Mouse (Mus musculus): ENCODE measurements around the gene Zbtb25. TPM values are rescaled to one million over a fixed set of nuclear protein-coding genes. Genes with fewer than 3 reads are reported as not detected.

The Zbtb25 gene
- polyA plus RNA-seq, 1 experiment from 2014 or later: 4.3 TPM

DNA sequence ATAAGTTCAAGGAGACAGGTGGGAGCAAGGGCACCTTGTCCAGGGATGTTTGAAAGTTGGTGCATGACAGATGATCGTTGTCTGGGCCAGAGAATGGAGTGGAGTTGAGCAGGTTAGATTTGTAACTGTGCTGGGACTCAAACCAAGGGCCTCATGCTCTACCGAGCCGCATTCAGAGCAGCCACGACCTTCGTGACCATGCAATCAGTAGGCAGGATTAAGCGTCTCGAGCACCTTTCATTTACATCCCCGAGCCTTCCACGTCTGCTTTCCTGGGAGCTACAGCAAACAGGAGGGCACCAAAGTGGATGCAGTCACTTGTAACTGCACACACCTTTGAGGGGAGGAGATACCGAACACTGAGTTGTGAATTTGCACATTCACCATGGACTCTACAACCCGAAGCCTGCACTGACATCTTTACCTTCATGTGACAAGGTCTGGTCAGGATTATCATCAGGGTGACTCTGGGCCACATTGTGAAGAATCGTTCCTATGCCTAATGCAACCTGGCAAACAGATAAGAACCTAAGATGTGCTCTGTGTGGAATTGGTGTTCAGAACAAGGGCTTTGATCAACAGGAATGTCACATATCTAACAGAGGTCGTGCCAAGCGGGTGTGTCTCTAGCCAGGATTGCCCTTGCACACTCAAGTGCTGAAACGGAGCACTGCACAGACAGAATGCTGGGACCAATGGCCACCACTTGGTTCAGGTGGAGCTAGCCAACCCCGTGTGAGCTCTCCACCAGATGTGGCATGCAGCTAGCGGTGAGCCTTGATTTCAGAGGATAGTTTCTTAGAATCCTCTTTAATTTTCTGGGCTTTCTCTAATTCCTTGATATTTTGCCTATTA, 33.1 kb downstream of the Zbtb25 start:
- no peak overlapping the region for H3K27ac ChIP-seq (ENCODE audit: low read depth, low read length)
- no peak for ATAC-seq
- 64% methylated on average over 17 of the region's 17 CpGs for WGBS

DNA sequence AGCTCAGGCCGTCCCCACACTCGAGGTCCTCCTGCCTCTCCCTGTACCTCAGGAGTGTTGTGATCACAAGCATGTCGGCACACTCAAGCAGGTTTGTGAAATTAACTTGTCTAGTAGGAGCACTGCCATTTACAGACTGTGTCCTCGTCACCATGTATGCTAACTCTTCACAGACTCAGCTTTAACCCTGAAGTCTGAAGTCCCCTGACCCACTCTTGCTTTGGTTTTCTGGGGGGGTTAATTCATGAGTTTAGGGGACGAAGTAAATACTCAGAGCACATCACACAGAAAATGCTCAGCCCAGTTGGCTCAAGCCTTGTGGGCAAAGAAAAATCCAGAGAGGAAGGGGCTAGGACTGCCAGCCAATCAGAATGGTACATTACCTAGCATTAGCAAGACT, 33.8 kb downstream of the Zbtb25 start:
- no peak overlapping the region for H3K4me2 ChIP-seq (replicated peaks; ENCODE audit: low read depth)
- WGBS: 86% methylated on average over 5 of the region's 5 CpGs
- no peak overlapping the region for H3K27ac ChIP-seq (ENCODE audit: low read depth, low read length)

More for the DNA sequence above, 33.1 kb downstream of the Zbtb25 start:
- Histone ChIP-seq H3K9me3 (ENCODE audit: control insufficient read depth) (no peaks in the 10 kb centered on the region), H3K4me1 (replicated peaks; ENCODE audit: control insufficient read depth, insufficient read depth, low read length) (no peaks in the 10 kb centered on the region), H3K4me2 (replicated peaks; ENCODE audit: low read depth) (no peak overlapping the region), H3K9ac (ENCODE audit: low read depth, low read length) (no peak overlapping the region), H3K27me3 (replicated peaks; ENCODE audit: control insufficient read depth, insufficient read depth, low read length) (no peaks in the 10 kb centered on the region), H3K4me3 (ENCODE audit: low read depth, low read length) (no peak overlapping the region), H3K36me3 (ENCODE audit: control insufficient read depth, insufficient read depth) (no peaks in the 10 kb centered on the region)
- TF ChIP-seq CTCF (IDR thresholded peaks at IDR 0.05; ENCODE audit: low read depth): no peak

DNA sequence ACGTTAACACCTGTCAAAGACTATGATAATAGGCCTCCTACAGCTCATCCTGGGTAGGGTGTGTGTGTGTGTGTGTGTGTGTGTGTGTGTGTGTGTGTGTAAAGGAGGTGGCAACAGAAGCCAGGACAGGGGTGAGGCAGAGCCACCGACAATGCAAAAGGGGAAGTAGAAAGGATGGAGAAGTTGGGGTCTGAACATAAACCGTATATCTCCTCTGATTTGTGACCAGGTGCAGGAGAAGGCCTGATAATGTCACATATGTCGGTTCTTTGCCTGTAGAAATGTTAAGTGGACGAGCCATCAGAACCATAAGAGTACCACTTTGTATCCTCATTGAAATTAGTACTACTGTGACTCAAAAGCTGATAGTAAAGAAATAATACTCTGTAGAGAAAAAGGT, 35.7 kb downstream of the Zbtb25 start:
- H3K4me3 ChIP-seq (ENCODE audit: low read depth, low read length): no peak overlapping the region
- H3K9ac ChIP-seq (ENCODE audit: low read depth, low read length): no peak overlapping the region
- no peak overlapping the region for H3K4me2 ChIP-seq (replicated peaks; ENCODE audit: low read depth)
- H3K27me3 ChIP-seq (replicated peaks; ENCODE audit: control insufficient read depth, insufficient read depth, low read length): no peaks in the 10 kb centered on the region
- no peaks in the 10 kb centered on the region for H3K4me1 ChIP-seq (replicated peaks; ENCODE audit: control insufficient read depth, insufficient read depth, low read length)
- WGBS: 90% methylated on average over 5 of the region's 5 CpGs
- no peaks in the 10 kb centered on the region for H3K9me3 ChIP-seq (ENCODE audit: control insufficient read depth)
- TF ChIP-seq CTCF (IDR thresholded peaks at IDR 0.05; ENCODE audit: low read depth): no peak
- H3K36me3 ChIP-seq (ENCODE audit: control insufficient read depth, insufficient read depth): no peaks in the 10 kb centered on the region
- no peak overlapping the region for H3K27ac ChIP-seq (ENCODE audit: low read depth, low read length)
- ATAC-seq: no peak

More for the DNA sequence above, 33.8 kb downstream of the Zbtb25 start:
- H3K4me1 ChIP-seq (replicated peaks; ENCODE audit: control insufficient read depth, insufficient read depth, low read length): no peaks in the 10 kb centered on the region
- no peak for TF ChIP-seq CTCF (IDR thresholded peaks at IDR 0.05; ENCODE audit: low read depth)
- H3K27me3 ChIP-seq (replicated peaks; ENCODE audit: control insufficient read depth, insufficient read depth, low read length): no peaks in the 10 kb centered on the region
- no peaks in the 10 kb centered on the region for H3K36me3 ChIP-seq (ENCODE audit: control insufficient read depth, insufficient read depth)
- no peaks in the 10 kb centered on the region for H3K9me3 ChIP-seq (ENCODE audit: control insufficient read depth)
- no peak overlapping the region for H3K4me3 ChIP-seq (ENCODE audit: low read depth, low read length)
- ATAC-seq: no peak
- H3K9ac ChIP-seq (ENCODE audit: low read depth, low read length): no peak overlapping the region

DNA sequence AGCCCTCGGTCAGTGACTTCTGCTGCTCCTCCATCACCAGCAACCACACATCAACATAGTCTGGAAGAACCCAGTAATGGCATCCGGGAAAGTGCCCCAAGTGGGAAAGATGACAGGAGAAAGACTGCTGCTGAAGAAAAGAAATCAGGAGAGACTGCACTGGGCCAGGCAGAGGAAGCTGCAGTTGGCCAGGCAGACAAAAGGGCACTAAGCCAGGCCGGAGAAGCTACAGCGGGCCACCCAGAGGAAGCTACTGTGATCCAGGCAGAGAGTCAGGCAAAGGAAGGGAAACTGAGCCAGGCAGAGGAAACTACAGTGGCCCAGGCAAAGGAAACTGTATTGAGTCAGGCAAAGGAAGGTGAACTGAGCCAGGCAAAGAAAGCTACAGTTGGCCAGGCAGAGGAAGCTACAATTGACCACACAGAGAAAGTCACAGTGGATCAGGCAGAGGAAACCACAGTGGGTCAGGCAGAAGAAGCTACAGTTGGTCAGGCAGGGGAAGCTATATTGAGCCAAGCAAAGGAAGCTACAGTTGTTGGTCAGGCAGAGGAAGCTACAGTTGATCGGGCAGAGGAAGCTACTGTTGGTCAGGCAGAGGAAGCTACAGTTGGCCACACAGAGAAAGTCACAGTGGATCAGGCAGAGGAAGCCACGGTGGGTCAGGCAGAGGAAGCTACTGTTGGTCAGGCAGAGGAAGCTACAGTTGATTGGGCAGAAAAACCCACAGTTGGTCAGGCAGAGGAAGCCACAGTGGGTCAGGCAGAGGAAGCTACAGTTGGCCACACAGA, 40.6 kb downstream of the Zbtb25 start:
- no peak overlapping the region for H3K4me2 ChIP-seq (replicated peaks; ENCODE audit: low read depth)
- no peaks in the 10 kb centered on the region for H3K36me3 ChIP-seq (ENCODE audit: control insufficient read depth, insufficient read depth)
- no peaks in the 10 kb centered on the region for H3K27me3 ChIP-seq (replicated peaks; ENCODE audit: control insufficient read depth, insufficient read depth, low read length)
- H3K4me3 ChIP-seq (ENCODE audit: low read depth, low read length): no peak overlapping the region
- WGBS: 81% methylated on average over 6 of the region's 6 CpGs
- no peak for TF ChIP-seq CTCF (IDR thresholded peaks at IDR 0.05; ENCODE audit: low read depth)
- no peaks in the 10 kb centered on the region for H3K9me3 ChIP-seq (ENCODE audit: control insufficient read depth)
- H3K27ac ChIP-seq (ENCODE audit: low read depth, low read length): no peak overlapping the region
- H3K4me1 ChIP-seq (replicated peaks; ENCODE audit: control insufficient read depth, insufficient read depth, low read length): no peaks in the 10 kb centered on the region
- ATAC-seq: no peak
- no peak overlapping the region for H3K9ac ChIP-seq (ENCODE audit: low read depth, low read length)

DNA sequence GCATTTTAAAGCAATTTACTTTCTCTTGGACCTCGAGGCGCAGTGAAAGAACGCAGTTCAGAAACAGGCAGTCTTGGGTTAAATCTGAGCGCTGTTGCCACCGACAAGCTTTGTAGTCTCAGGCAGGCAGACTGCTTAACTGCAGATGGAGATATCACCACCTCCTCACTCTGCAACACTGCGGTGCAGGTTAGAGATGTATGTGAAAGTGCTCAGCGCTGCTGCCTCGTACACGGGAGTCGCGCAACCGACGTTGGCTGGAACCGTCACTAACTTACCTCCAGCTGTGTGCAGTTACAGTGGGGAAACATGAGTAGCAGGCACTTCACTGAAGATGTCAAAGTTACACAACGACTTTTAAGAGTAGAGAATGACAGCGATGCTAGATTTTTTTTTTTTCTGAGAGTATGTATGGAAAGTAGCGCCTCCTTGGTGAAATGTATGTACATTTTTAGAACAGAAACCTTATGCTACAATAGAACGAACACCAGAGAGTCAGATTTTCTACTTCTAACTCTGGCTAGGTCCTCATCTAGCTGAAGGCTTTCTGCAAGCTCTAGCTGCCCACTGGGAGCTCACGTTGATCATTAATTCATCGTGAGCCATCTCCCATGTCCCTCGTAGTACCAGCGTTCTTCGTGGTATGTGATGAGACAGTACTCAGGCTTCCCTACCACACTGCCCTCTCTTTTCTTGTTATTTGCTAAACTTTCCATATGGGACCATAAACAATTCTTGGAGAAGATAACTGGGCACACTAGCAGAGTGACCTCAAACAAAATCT, 42.8 kb downstream of the Zbtb25 start:
- no peaks in the 10 kb centered on the region for H3K36me3 ChIP-seq (ENCODE audit: control insufficient read depth, insufficient read depth)
- H3K4me2 ChIP-seq (replicated peaks; ENCODE audit: low read depth): no peak overlapping the region
- no peak overlapping the region for H3K9ac ChIP-seq (ENCODE audit: low read depth, low read length)
- 91% methylated on average over 23 of the region's 23 CpGs for WGBS
- no peaks in the 10 kb centered on the region for H3K9me3 ChIP-seq (ENCODE audit: control insufficient read depth)
- no peaks in the 10 kb centered on the region for H3K27me3 ChIP-seq (replicated peaks; ENCODE audit: control insufficient read depth, insufficient read depth, low read length)
- no peak overlapping the region for H3K4me3 ChIP-seq (ENCODE audit: low read depth, low read length)
- no peak for ATAC-seq
- H3K27ac ChIP-seq (ENCODE audit: low read depth, low read length): no peak overlapping the region
- H3K4me1 ChIP-seq (replicated peaks; ENCODE audit: control insufficient read depth, insufficient read depth, low read length): no peaks in the 10 kb centered on the region
- no peak for TF ChIP-seq CTCF (IDR thresholded peaks at IDR 0.05; ENCODE audit: low read depth)
